Mouse (Mus musculus) embryonic facial prominence, embryonic 11.5 days (tissue): ENCODE results near the gene Smarcd1. TPM values are rescaled to one million over a fixed set of nuclear protein-coding genes. Genes with fewer than 3 reads are reported as not detected.

Experiments
- ATAC-seq: fragments of 200-750 bp; cut with Nextera tagmentation; replicated peaks from 2 replicates; pipeline ENCODE4 v1.8.0; 2017; ENCODE audit warnings: low read depth; ENCODE audit not compliant: insufficient number of reproducible peaks, low FRiP score, low TSS enrichment
- DNase-seq: peaks from one replicate; pipeline ENCODE4 v3.0.0-alpha.2; 2015; ENCODE audit warnings: low spot score
- H3K27ac ChIP-seq: fragments of 300-500 bp; sonication (generic); replicated peaks from 2 replicates; pipeline ENCODE4 v1.5.1; 2014; ENCODE audit warnings: mild to moderate bottlenecking, low read depth, low read length, control low read depth
- H3K27me3 ChIP-seq: fragments of 300-500 bp; sonication (generic); 2 replicates; pipeline ENCODE4 v1.6.1; 2014; ENCODE audit warnings: mild to moderate bottlenecking, low read length, moderate library complexity, mixed read lengths; ENCODE audit not compliant: control insufficient read depth, insufficient read depth
- H3K36me3 ChIP-seq: fragments of 300-500 bp; sonication (generic); replicated peaks from 2 replicates; pipeline ENCODE4 v1.6.1; 2014; ENCODE audit warnings: low read depth, mild to moderate bottlenecking, low read length, moderate library complexity, mixed read lengths; ENCODE audit not compliant: control insufficient read depth, insufficient read depth
- H3K4me1 ChIP-seq: fragments of 300-500 bp; sonication (generic); 2 replicates; pipeline ENCODE4 v1.6.1; 2014; ENCODE audit warnings: low read length, mixed read lengths; ENCODE audit not compliant: control insufficient read depth, insufficient read depth
- H3K4me2 ChIP-seq: fragments of 300-500 bp; sonication (generic); 2 replicates; pipeline ENCODE4 v1.6.1; 2014; ENCODE audit warnings: low read depth, mild to moderate bottlenecking, control low read depth, low read length, moderate library complexity
- H3K4me3 ChIP-seq: fragments of 300-500 bp; sonication (generic); 2 replicates; pipeline ENCODE4 v1.5.1; 2014; ENCODE audit warnings: low read depth, low read length, control low read depth
- H3K9ac ChIP-seq: fragments of 300-500 bp; sonication (generic); replicated peaks from 2 replicates; pipeline ENCODE4 v1.6.1; 2014; ENCODE audit warnings: mild to moderate bottlenecking, control low read depth, low read length
- H3K9me3 ChIP-seq: fragments of 300-500 bp; sonication (generic); replicated peaks from 2 replicates; pipeline ENCODE4 v1.6.1; 2016; ENCODE audit warnings: mild to moderate bottlenecking, low read length, inconsistent platforms, mixed read lengths; ENCODE audit not compliant: control insufficient read depth
- WGBS: fragments of 180-500 bp; shearing (Covaris S2); extraction: QIAGEN DNeasy Blood & Tissue Kit; methylation state at CpG from one replicate; pipeline ENCODE4 v1.1.7; 2014; 5-methylcytosine and 5-hydroxymethylcytosine counted together
- polyA plus RNA-seq: library from polyadenylated mRNA; unstranded; fragments of >200 nt; fragmentation: Nextera tagmentation; extraction: Ambion mirVana; gene quantifications from 2 replicates; pipeline ENCODE4 v1.2.1, GENCODE M21; 2014

Smarcd1 gene
- polyA plus RNA-seq, 1 experiment from 2014 or later = 66.8 TPM

GRCm38 (mm10) chr15:99671783-99672182 is 30.1 kb upstream of the Smarcd1 start:
- Histone ChIP-seq H3K4me1 (no peaks in the 10 kb centered on the region; the same call in 1 of the 2 replicates), H3K36me3 (no peaks in the 10 kb centered on the region), H3K27me3 (peaks cover 28% of the 10 kb centered on the region), H3K4me2 (no peak overlapping the region), H3K4me3 (no peak overlapping the region), H3K27ac (no peak overlapping the region), H3K9ac (no peak overlapping the region), H3K9me3 (no peaks in the 10 kb centered on the region)
- no peak for ATAC-seq
- 73% methylated on average over 14 of the region's 14 CpGs for WGBS
- no peak for DNase-seq

GRCm38 (mm10) chr15:99674866-99675265 is 27.1 kb upstream of the Smarcd1 start:
- no peak for DNase-seq
- no peaks in the 10 kb centered on the region; the same call in 1 of the 2 replicates for H3K4me1 ChIP-seq
- ATAC-seq = no peak
- H3K27ac ChIP-seq = no peak overlapping the region
- H3K9me3 ChIP-seq = no peaks in the 10 kb centered on the region
- no peak overlapping the region for H3K4me3 ChIP-seq
- peaks cover 20% of the 10 kb centered on the region for H3K27me3 ChIP-seq
- H3K4me2 ChIP-seq = no peak overlapping the region
- WGBS = 72% methylated on average over 3 of the region's 3 CpGs
- no peaks in the 10 kb centered on the region for H3K36me3 ChIP-seq
- H3K9ac ChIP-seq = no peak overlapping the region

GRCm38 (mm10) chr15:99677089-99677488 is 24.8 kb upstream of the Smarcd1 start:
- Histone ChIP-seq H3K27me3 (peaks cover under 1% of the 10 kb centered on the region), H3K36me3 (no peaks in the 10 kb centered on the region), H3K4me2 (no peak overlapping the region), H3K4me1 (no peaks in the 10 kb centered on the region; the same call in 1 of the 2 replicates), H3K27ac (no peak overlapping the region), H3K9ac (0 out of 2 replicates have a peak overlapping the region, but pooled peaks have one; percentile 9), H3K4me3 (no peak overlapping the region), H3K9me3 (no peaks in the 10 kb centered on the region)
- DNase-seq (no peak), ATAC-seq (no peak)
- 27% methylated on average over 8 of the region's 8 CpGs for WGBS

GRCm38 (mm10) chr15:99678063-99678800 is 23.7 kb upstream of the Smarcd1 start:
- H3K9ac ChIP-seq = no peak overlapping the region
- no peaks in the 10 kb centered on the region for H3K36me3 ChIP-seq
- H3K4me1 ChIP-seq = no peaks in the 10 kb centered on the region; the same call in 1 of the 2 replicates
- no peaks in the 10 kb centered on the region for H3K9me3 ChIP-seq
- H3K4me2 ChIP-seq = no peak overlapping the region
- H3K4me3 ChIP-seq = no peak overlapping the region
- no peak overlapping the region for H3K27ac ChIP-seq
- WGBS = 12% methylated on average over 13 of the region's 13 CpGs
- peak; percentile 55 for DNase-seq
- ATAC-seq = peak; percentile 51; the same call in 1 of the 2 replicates
- H3K27me3 ChIP-seq = no peaks in the 10 kb centered on the region

- no peak overlapping the region for H3K4me2 ChIP-seq
- no peaks in the 10 kb centered on the region for H3K27me3 ChIP-seq
- WGBS = 57% methylated on average over 7 of the region's 7 CpGs
- H3K9ac ChIP-seq = no peak overlapping the region
- no peaks in the 10 kb centered on the region for H3K36me3 ChIP-seq
- no peak overlapping the region for H3K27ac ChIP-seq
- DNase-seq (no peak), ATAC-seq (no peak)
- H3K4me1 ChIP-seq = no peaks in the 10 kb centered on the region; the same call in 1 of the 2 replicates
- no peaks in the 10 kb centered on the region for H3K9me3 ChIP-seq
- H3K4me3 ChIP-seq = no peak overlapping the region
Observed at GRCm38 (mm10) chr15:99679008-99679407, 22.9 kb upstream of the Smarcd1 start.

GRCm38 (mm10) chr15:99682880-99683279 is 19.0 kb upstream of the Smarcd1 start:
- WGBS = 93% methylated on average over 7 of the region's 7 CpGs
- Histone ChIP-seq H3K9me3 (no peaks in the 10 kb centered on the region), H3K27ac (no peak overlapping the region), H3K27me3 (no peaks in the 10 kb centered on the region), H3K36me3 (no peaks in the 10 kb centered on the region), H3K4me2 (no peak overlapping the region), H3K9ac (no peak overlapping the region), H3K4me3 (no peak overlapping the region), H3K4me1 (no peaks in the 10 kb centered on the region)
- DNase-seq (no peak), ATAC-seq (no peak)

- 88% methylated on average over 5 of the region's 5 CpGs for WGBS
- Histone ChIP-seq H3K36me3 (no peaks in the 10 kb centered on the region), H3K9me3 (no peaks in the 10 kb centered on the region)
Observed at GRCm38 (mm10) chr15:99684156-99684555, 17.8 kb upstream of the Smarcd1 start.

GRCm38 (mm10) chr15:99688712-99689111 is 13.2 kb upstream of the Smarcd1 start:
- no peak overlapping the region for H3K27ac ChIP-seq
- H3K4me2 ChIP-seq = no peak overlapping the region
- H3K36me3 ChIP-seq = no peaks in the 10 kb centered on the region
- H3K27me3 ChIP-seq = no peaks in the 10 kb centered on the region
- H3K4me1 ChIP-seq = no peaks in the 10 kb centered on the region
- H3K4me3 ChIP-seq = no peak overlapping the region
- 7% methylated on average over 4 of the region's 4 CpGs for WGBS
- H3K9ac ChIP-seq = no peak overlapping the region
- DNase-seq (peak; percentile 82), ATAC-seq (peak; percentile 21; the same call in 1 of the 2 replicates)
- H3K9me3 ChIP-seq = no peaks in the 10 kb centered on the region

More at GRCm38 (mm10) chr15:99684156-99684555, 17.8 kb upstream of the Smarcd1 start:
- Histone ChIP-seq H3K4me2 (no peak overlapping the region), H3K4me1 (no peaks in the 10 kb centered on the region), H3K27me3 (no peaks in the 10 kb centered on the region), H3K9ac (no peak overlapping the region), H3K27ac (no peak overlapping the region), H3K4me3 (no peak overlapping the region)
- DNase-seq (no peak), ATAC-seq (no peak)
